Mouse (Mus musculus) lung, postnatal 25 days (tissue): ENCODE measurements around the gene Ifit2.
"Not testable (repeated sequence)": the region's sequence is repeated elsewhere in the genome, so short reads cannot be mapped to it uniquely, and the experiment has no call there.

Experiments
- DNase-seq: peaks from one replicate; pipeline ENCODE4 v3.0.0; 2022; ENCODE audit warnings: low spot score

Ifit2 gene

DNA sequence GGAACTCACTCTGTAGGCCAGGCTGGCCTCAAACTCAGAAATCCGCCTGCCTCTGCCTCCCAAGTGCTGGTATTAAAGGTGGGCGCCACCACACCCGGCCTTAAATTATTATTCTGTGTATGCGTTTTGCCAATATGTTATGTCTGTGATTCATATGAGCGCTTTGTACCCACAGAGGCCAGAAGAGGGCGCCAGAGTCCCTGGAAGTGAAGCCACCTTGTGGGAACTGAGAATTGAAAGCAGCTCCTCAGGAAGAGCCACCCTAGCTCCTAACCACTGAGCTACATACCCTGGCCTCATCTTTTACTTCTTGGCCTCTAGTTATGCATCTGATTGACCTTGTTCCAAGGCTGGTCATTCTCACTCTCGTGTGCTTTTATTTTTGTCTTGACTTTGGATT, 2.5 kb upstream of the Ifit2 start:
- DNase-seq = peak; percentile 88

DNA sequence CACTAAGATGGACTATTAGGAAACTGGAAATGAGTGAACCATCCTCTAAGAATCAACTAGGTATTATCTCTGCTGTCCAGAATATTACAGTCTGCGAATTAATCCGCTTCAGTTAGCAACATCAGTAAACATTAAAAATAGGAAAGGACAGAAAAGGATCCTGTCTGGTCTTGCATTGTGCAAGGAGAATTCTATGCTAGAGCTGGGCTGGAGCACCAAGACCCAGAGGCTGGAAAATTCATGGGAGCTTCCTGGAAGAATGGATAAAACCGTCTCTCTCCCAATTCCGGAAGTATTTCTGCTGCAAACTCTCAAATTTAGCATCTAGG, 325 bp upstream of the Ifit2 start:
- no peak for DNase-seq

DNA sequence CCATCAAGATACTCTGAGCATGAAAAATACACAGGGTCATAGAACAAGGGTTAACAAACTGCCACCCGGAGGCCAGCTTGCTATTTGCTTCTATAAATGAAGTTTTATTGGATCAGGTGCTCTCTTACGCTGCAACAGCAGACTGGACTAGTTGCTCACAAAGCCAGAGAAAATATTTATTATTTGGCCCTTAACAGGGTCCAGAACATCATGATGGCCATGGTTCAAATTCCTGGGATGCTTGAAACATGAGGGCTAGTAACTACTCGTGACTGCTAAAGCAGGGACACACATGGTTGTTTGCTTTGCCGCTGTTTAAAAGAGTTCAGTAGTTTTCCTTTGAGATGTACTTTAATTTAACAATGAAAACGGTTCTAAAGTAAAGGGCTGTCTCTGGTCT, 1.5 kb downstream of the Ifit2 start:
- peak; percentile 80 for DNase-seq

DNA sequence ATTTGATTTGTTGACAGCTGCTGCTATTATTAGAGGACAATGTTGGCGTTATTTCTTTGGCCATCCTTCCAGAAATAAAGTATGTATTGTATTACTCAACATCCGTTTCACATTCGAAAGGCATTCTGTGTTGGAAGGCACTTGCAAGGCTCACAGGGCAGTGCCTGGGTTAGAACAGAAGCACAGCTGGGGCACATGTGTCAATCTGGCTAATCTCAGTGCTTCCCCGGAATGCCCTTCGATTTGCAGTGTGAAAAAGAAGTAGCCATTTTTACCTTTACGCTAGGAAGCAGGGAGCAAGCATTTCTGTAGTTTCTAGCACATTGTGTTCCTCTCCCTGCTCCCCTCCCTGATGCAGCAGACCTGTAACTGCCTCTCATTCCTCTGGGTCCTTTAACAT, 2.5 kb downstream of the Ifit2 start:
- DNase-seq = peak; percentile 55

- DNase-seq = no peak
Measured at GRCm38 (mm10) chr19:34553522-34553921, 3.0 kb downstream of the Ifit2 start.

DNA sequence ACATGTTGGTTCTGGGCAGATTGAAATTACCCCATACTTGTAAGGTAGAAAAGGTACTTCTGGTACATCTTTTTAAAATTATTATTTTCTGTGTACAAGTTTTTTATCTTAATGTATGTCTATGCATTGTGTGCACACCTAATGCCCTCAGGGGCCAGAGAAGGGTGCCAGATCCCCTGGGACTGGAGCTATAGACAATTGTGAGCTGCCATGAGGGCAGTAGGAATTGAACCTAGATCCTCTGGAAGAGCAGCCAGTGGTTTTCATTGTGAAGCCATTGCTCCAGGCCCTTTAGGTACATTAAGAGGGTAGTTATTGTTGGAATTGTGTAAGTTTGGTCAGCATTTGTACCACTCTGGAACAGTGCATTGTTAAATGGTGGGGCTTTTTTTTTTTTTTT, 3.6 kb downstream of the Ifit2 start:
- no peak for DNase-seq

DNA sequence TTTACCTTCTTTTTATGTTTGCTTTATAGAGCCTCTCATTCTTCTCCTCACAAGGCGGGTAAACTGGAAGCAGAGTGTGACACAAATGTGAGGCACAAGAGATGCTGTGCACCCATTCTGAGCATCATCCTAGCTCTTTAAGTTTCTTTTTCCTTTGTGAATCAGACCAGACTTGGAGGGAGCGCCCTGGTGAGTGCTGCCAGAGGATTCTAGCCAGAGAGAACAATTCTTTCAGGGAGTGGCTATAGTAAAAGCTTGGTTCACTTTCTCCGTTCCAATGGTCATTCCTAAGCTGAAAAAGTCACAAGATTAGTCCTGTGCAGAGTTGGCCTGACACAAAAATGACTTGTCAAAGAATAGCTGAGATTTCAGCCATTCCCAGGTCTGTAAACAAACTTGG, 6.1 kb downstream of the Ifit2 start:
- peak; percentile 61 for DNase-seq

DNA sequence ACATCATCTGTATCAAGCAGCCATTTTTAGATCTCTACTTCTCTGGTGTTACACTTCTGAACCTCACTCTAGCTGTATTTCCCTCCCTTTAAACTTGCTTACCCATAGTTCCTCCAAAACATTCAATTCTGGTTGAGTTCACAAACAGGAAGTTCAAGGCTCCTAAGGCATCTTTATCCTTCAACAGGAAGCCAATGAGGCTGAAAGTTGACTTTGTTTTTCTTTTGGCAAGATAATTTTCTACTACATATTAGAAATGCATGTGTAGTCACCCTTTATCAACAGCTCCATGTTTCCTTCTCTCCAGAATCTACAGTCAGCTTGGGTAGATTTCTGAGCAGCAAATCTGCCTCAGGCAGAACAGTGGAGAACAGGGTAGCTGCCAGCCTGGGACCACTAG, 12.1 kb downstream of the Ifit2 start:
- no peak for DNase-seq

- no peak for DNase-seq
Measured at GRCm38 (mm10) chr19:34566178-34566784, 15.8 kb downstream of the Ifit2 start.

- peak; percentile 44 for DNase-seq
Measured at GRCm38 (mm10) chr19:34568988-34569895, 18.7 kb downstream of the Ifit2 start.

DNA sequence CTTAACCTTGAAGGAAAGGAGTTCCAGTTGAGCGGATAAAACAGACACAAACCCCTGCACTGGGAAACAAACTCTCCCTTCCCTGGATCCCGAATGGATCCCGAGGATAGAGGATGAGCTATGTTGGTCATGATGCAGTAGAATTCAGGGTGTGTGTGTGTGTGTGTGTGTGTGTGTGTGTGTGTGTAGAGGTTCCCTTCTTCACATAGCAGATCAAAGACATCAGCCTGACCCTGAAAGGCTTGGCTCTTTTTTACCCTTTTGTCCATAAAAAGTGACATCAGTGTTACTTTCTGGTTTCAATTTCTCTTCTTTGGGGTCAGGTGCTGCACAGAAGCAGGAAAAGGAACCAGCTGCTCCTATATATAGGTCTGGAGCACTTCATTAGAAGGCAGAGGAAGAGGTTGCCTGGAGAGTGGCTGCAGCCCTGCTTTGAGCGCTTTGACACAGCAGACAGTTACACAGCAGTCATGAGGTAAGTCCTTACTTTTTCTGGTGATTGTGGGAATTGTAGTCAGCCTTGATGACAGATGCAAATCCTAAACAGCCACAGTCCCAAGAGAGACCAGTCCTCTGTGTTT, 19.5 kb downstream of the Ifit2 start:
- DNase-seq = no peak

GRCm38 (mm10) chr19:34571080-34571479, 20.6 kb downstream of the Ifit2 start:
- DNase-seq = no peak

GRCm38 (mm10) chr19:34573650-34574049, 23.2 kb downstream of the Ifit2 start:
- DNase-seq = no peak

DNA sequence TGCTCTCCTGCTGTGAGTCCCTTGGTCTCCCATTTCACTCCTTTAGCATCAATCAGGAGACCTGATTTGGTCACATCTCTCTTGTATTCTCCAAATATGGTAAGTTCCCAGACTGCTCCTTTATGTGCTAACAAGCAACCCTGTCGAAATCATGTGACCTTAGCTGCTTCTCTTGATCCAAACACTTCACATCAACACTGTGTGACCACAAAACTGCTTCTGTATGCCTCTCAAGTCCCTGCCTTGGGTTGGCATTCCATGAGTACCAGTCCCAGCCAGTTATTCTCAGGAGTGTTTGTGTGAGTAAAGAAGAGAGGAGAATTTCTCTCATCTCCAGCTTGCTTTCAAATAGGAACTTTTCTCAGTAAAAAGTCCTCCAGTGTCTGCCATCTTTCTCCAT, 26.6 kb downstream of the Ifit2 start:
- DNase-seq = peak; percentile 82

GRCm38 (mm10) chr19:34582696-34583095, 32.2 kb downstream of the Ifit2 start:
- DNase-seq = not testable (repeated sequence)

- DNase-seq = peak; percentile 39
Measured at GRCm38 (mm10) chr19:34583126-34583766, 32.8 kb downstream of the Ifit2 start, which contains the start of gene Ifit3. Gene Ifit3 (plus strand): TSS chr19:34583531.

DNA sequence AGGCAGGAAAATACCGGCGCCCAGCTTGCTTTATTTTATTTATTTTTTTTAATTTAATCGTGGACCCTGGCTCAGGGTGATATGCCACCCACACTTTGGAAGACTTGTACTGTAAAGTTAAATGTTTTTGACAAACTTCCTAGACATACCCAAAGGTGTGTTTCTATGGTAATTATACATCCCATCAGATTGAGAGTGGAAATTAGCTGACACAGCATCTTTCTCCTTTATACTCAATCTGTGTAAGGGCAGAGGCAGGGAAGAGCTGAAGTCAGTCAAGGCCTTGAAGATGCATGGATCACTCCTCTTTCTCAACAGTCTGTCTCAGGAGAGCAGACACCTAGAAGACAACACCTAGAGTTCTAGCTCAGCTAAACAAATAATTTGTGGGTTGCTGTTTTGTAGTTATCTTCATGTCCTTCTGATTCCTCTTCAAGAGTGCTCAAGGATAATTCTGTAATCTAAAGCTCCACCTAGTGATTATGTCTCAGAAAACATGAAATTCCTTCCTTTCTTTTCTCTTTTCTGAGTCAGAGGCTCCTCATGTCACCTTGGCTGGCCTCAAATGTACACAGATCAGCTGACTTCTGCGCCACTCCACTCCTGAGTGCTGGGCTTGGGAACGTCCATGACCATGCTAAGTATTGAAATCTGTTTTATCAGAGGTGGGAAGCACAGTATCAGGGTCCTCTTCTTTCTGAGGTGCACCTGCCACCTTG, 35.4 kb downstream of the Ifit2 start:
- peak; percentile 48 for DNase-seq

- not testable (repeated sequence) for DNase-seq
Measured at GRCm38 (mm10) chr19:34587898-34588692, 37.6 kb downstream of the Ifit2 start.

- DNase-seq = no peak
Measured at GRCm38 (mm10) chr19:34588959-34589358, 38.5 kb downstream of the Ifit2 start.

- no peak for DNase-seq
Measured at GRCm38 (mm10) chr19:34593456-34593855, 43.0 kb downstream of the Ifit2 start.

GRCm38 (mm10) chr19:34594523-34594922, 44.0 kb downstream of the Ifit2 start:
- not testable (repeated sequence) for DNase-seq
